Mouse (Mus musculus): Measurements from ENCODE around the gene Clec4b1.
"Not testable (repeated sequence)": the region's sequence is repeated elsewhere in the genome, so short reads cannot be mapped to it uniquely, and the experiment has no call there.

The Clec4b1 gene

GRCm38 (mm10) chr6:123049742-123050372, at the start of gene Clec4b1:
Gene Clec4b1 (plus strand): TSS chr6:123049962.
- no peak for DNase-seq (ENCODE audit: low read depth, low spot score)

- not testable (repeated sequence) for DNase-seq (ENCODE audit: low read depth, low spot score)
These were observed 45.1 kb upstream of the Clec4b1 start for GRCm38 (mm10) chr6:123004696-123005095.

- DNase-seq (ENCODE audit: low read depth, low spot score), result no peak
These were observed 44.2 kb upstream of the Clec4b1 start for GRCm38 (mm10) chr6:123005591-123005990.

DNA sequence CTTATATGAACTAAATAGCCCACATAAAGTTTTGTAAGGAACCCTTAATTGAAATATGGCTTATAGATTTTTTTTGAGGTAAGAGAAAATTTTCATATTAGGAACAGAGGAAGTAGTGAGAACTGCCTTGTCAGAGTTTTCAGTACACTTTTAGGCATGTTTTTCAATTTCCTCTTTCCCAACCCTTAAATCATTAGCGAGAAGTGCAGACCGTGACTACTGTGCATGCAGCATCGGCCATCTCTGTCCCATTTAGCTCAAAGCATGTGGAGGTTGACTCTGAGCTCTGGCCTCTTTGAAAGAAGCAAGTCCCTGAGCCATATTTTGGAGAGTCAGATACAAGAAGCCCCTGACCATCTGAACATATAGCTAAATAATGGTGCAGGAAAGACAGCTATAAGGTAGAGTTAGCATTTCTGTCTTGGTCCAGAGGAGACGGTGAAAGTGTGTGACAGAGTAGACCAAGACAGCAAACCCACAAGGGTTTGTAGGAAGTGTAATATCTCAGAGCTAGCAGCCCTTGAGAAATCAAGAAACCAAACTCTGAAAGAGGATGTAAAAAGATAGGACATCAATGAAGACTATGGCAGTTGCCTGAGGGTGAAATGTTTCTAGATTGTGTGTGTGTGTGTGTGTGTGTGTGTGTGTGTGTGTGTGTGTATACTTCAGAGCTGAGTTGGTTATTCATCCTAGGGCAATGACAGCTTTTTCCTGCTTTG, 45.5 kb downstream of the Clec4b1 start:
- no peak for DNase-seq (ENCODE audit: low read depth, low spot score)

- DNase-seq (ENCODE audit: low read depth, low spot score), result not testable (repeated sequence)
These were observed 56.4 kb downstream of the Clec4b1 start, which contains the start of gene Clec4a2 for GRCm38 (mm10) chr6:123106128-123106527. Gene Clec4a2 (plus strand): TSS chr6:123106428.

All from telencephalon, adult 2 months (tissue).